Mouse (Mus musculus) left cerebral cortex, adult 18-20 months (tissue): ENCODE measurements around the gene Tpm3-rs7. TPM values are rescaled to one million over a fixed set of nuclear protein-coding genes. Genes with fewer than 3 reads are reported as not detected.
"Not testable (repeated sequence)": the region's sequence is repeated elsewhere in the genome, so short reads cannot be mapped to it uniquely, and the experiment has no call there.

Source experiments
- DNase-seq, 2 experiments: peaks; one replicate each; pipeline ENCODE4 v3.0.0; 2021 to 2022; ENCODE audit warnings: low spot score in 2 of 2, mixed read lengths in 1 of 2
- long read RNA-seq, 2 experiments: library from polyadenylated mRNA; stranded (forward); transcript quantifications; one replicate each; pipeline ENCODE4 v2.0.0; 2021
- total RNA-seq, 2 experiments: library from RNA; stranded (reverse); gene quantifications; 2 replicates each; pipeline ENCODE4 v1.2.3; 2021

The Tpm3-rs7 gene
- 10 to 100 TPM; 41.1 to 41.8 TPM for total RNA-seq
- long read RNA-seq, experiment 1, transcript Tpm3-rs7-201 (1 exons, 2,147 nt) = major isoform, 16 of 17 reads
- long read RNA-seq, experiment 1, partial matches to known transcripts = 0 of 17 reads
- long read RNA-seq, experiment 1, other reads (novel, unspliced or antisense) = 1 of 17 reads
- long read RNA-seq, experiment 2, transcript Tpm3-rs7-201 (1 exons, 2,147 nt) = major isoform, 11 of 11 reads
- long read RNA-seq, experiment 2, partial matches to known transcripts = 0 of 11 reads
- long read RNA-seq, experiment 2, other reads (novel, unspliced or antisense) = 0 of 11 reads

DNA sequence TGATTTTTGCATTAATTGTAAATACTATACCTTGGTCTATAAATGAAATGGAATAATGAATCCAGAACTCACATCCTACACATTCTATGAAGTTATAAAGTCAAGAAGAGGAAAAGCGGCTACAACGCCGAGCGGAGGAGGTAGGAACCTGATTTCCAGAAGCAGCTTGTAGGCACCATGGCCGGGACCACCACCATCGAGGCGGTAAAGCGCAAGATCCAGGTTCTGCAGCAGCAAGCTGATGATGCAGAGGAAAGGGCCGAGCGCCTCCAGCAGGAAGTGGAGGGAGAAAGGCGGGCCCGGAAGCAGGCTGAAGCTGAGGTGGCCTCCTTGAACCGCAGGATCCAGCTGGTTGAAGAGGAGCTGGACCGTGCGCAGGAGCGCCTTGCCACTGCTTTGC lies at the start of gene Tpm3-rs7:
Tpm3-rs7 (plus strand) TSS at position 110 of the 400 bp plus-strand sequence.
- not testable (repeated sequence) for DNase-seq

DNA sequence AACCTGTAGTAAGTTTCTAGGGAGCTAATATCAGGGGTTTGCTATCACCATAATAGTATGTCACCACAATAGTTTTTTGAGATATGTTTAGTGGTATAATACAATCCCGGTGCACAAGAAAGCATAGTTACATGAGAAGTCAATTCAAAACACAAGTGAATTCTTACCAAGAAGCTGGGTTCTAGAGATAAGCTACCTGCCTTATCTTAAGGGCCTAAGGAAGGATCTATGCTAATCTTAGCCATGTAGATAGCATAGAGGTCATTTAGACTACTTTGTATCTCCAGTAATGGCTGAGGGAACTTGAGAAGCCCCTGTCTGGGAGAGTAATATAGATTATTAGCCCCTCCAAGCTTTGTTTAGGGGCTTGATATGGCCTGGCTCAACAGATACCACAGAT lies 2.6 kb downstream of the Tpm3-rs7 start:
- no peak for DNase-seq

DNA sequence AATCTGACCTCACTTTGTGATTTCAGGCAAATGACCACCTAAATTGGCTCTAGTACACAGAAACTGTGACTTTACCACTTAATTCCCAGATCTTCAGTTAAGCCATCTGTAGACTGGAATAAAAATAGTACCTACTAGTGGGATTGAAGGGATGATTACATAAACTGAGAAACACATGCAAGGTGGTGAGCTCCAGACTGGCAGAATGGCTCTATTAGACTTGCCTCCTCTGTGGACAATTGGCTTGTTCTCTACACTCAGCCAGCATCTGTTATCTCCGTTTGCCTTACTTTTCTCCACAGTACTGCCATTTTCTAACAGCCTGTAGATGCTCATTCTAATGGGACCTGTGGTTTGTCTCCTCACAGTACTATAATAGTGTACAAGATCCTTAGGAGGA lies 49.0 kb downstream of the Tpm3-rs7 start:
- DNase-seq = no peak
